Mouse (Mus musculus) C3H10T1/2 (cell line): ENCODE results near the gene Dock1. TPM values are rescaled to one million over a fixed set of nuclear protein-coding genes. Genes with fewer than 3 reads are reported as not detected.

Source experiments
- polyA plus RNA-seq, 2 experiments: library from polyadenylated mRNA; unstranded; fragments of >200 nt; fragmentation: generic; extraction: Trizol; gene quantifications; one replicate each; pipeline ENCODE4 v1.2.1; 2012; ENCODE audit warnings: missing spikeins in 2 of 2

The Dock1 gene
- 10 to 100 TPM in 1 of 2 experiments, 1 to 10 TPM in 1; 1.3 to 12.8 TPM for polyA plus RNA-seq

DNA sequence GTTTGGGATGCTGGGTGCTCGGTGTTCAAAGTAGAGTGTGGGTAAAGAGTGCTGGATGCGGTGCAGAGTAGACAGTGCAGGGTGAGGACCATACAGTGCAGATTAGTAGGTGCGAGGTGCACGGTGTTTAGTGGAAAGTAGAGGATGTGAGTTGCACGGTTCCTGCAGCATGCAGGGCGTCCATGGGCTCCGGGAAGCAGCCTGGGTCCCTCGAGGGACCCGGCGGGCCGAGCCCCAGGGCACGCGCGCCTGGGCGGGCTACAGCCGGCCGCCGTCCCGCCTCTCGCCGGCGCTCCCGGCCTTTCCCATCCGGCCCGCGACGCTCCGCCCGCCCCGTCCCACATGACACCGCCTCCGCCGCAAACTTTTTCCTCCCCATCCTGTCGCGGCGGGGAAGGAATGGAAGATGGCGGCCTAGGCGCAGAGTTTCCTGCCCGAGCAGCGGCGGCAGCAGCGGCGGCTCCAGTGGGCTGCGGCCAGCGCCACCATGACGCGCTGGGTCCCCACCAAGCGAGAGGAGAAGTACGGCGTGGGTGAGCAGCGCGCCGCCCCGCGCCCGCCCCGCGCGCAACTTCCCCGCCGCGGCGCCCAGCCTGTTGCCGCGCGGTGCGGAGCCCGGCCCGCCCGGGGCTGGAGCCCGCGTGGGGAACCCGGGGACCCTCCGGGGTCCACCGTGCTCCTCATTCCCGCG is at the start of gene Dock1:
Gene Dock1 (plus strand): TSS at position 343 of the 691 bp plus-strand sequence.

DNA sequence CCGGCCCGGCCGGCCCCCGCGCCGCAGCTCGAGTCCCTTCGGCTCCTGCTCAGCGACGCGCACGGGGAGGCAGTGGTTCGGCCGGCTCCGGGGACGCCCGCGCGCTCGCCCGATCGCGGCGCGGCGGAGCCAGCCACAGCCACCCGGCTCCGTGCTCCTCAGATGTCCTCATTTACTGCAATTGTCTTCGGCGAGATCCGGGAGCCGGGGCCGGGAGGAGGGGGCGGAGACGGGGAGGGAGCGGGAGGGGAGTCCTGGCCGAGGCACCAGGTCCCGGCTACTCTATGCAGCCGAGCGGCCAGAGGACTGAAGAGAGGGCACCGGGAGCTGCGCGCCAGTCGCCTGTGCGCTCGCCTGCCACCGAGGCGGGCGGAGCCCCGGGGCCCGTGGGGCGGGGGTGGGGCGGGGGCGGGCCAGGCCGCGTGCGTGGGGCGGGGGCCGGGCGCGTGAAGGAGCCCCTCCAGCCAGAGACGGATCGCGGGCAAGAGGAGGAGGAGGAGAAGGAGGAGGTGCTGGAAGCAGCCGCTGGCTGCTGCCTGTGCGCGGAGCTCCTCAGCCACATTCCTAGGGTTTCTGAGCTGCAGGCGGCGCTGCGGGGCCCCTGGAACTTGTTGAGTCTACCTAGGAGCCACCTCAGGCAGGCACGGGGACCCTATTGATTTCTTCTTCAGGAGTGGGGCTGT is 267.6 kb downstream of the Dock1 start, which contains the start of gene Fam196a:
Gene Fam196a (minus strand): TSS at position 504 of the 683 bp plus-strand sequence.

